Mouse (Mus musculus) bone marrow macrophage, adult 2 months (primary cell): ENCODE data around the gene Gm9887. TPM values are rescaled to one million over a fixed set of nuclear protein-coding genes. Genes with fewer than 3 reads are reported as not detected.
"Not testable (repeated sequence)": the region's sequence is repeated elsewhere in the genome, so short reads cannot be mapped to it uniquely, and the experiment has no call there.

Source experiments
- H3K27ac ChIP-seq: 2 replicates; pipeline ENCODE4 v1.5.1; 2012; ENCODE audit warnings: low read depth, low read length; ENCODE audit not compliant: insufficient read depth
- H3K4me1 ChIP-seq: 2 replicates; pipeline ENCODE4 v1.6.1; 2012; ENCODE audit warnings: low read length; ENCODE audit not compliant: control insufficient read depth, insufficient read depth
- H3K4me3 ChIP-seq: 2 replicates; pipeline ENCODE4 v1.5.1; 2012; ENCODE audit warnings: mild to moderate bottlenecking, low read length, moderate library complexity; ENCODE audit not compliant: insufficient read depth
- CTCF ChIP-seq: IDR thresholded peaks from 2 replicates; pipeline ENCODE4 v1.5.1; 2012; ENCODE audit warnings: low read depth, mild to moderate bottlenecking, low read length, moderate library complexity
- POLR2A ChIP-seq: IDR thresholded peaks from 2 replicates; pipeline ENCODE4 v1.6.1; 2012; ENCODE audit warnings: mild to moderate bottlenecking, low read depth, low read length, borderline replicate concordance
- polyA plus RNA-seq: library from polyadenylated mRNA; stranded (reverse); fragments of >200 nt; gene quantifications from 2 replicates; pipeline ENCODE4 v1.2.4, GENCODE M21; 2012; ENCODE audit not compliant: missing spikeins, insufficient read depth, insufficient read length

The Gm9887 gene
- polyA plus RNA-seq, 1 experiment, result not detected

DNA sequence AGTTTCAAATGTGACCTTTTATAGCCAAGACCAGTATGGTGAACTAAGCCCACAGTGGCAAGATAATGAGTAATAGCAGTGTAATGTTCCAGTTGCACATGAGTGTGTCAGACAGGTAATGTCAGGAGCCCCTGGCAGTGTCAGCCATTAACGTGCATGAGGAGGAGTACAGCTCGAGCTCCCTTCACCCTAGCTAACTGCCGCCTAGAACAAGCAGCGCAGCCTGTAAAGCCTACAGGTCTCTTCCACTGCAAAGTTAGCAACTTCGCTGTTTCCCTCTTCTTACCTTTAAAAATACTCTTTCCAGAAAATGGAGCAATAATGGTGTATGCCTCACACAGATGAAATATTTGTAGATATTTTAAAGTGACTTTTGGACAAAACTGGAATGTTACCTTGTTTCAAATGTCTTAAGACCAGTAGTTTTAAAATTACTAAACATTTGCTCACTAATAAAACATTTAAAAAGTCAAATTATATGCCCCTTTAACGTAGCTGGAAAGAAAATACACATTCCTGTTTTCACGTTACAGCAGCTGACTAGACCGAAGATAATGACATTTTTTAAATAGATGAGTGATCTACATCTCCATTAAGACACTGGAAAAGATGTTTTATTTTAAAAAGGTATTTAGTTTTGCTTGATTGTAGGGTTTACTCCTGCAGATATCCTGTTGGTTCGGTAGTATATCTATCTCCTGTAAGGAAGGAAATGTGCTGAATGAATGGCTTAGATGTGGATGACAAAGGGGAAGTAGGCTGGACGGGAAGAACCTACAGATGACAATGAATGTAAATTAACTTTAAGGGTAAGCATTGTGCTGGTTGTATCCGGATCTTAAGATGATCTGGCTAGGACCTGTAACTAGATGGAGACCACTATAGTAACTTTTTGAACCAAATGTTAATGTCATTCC lies 1.9 kb upstream of the Gm9887 start:
- peaks cover 15% of the 10 kb centered on the region for H3K4me1 ChIP-seq
- TF ChIP-seq CTCF (no peak), POLR2A (no peak)
- H3K4me3 ChIP-seq, result peak overlapping the region; percentile 90
- peak overlapping the region; percentile 89 for H3K27ac ChIP-seq

DNA sequence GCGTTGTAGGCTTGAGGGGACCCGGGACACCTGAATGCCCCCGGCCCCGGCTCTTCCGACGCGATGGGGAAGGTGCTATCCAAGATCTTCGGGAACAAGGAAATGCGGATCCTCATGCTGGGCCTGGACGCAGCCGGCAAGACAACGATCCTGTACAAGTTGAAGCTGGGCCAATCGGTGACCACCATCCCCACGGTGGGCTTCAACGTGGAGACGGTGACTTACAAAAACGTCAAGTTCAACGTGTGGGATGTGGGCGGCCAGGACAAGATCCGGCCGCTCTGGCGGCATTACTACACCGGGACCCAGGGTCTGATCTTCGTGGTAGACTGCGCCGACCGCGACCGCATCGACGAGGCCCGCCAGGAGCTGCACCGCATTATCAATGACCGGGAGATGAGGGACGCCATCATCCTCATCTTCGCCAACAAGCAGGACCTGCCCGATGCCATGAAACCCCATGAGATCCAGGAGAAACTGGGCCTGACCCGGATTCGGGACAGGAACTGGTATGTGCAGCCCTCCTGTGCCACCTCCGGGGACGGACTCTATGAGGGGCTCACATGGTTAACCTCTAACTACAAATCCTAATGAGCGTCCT lies 573 bp upstream of the Gm9887 start:
- H3K4me3 ChIP-seq, result peak overlapping the region; percentile 90
- H3K4me1 ChIP-seq, result peaks cover 8% of the 10 kb centered on the region
- TF ChIP-seq CTCF, result no peak
- TF ChIP-seq POLR2A, result no peak
- H3K27ac ChIP-seq, result peak overlapping the region; percentile 89

DNA sequence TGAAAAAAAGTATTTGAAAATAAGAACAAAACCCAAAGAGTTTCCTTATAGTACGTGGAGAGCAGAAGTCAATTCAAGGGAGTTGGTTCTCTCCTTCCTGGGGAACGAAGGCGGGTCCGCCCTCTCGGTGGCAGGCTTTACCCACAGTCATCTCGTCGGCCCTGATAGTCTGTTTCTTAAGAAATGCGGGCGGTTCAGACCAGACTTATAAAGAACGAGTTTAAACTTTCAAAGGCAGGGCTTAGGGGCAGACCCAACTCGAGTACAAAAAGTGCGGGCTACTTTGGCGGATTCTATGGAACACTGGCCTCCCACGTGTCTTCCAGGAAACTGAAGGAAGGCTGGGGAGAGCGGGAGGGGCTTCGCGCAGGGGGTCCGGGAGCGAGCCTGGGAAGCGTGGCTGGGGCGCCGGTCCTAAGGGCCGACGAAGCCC lies 821 bp downstream of the Gm9887 start:
- H3K4me3 ChIP-seq, result peak overlapping the region; percentile 81
- H3K4me1 ChIP-seq, result peaks cover 10% of the 10 kb centered on the region
- TF ChIP-seq CTCF (peak; percentile 23; the same call in 1 of the 2 replicates), POLR2A (no peak)
- peak overlapping the region; percentile 91 for H3K27ac ChIP-seq

DNA sequence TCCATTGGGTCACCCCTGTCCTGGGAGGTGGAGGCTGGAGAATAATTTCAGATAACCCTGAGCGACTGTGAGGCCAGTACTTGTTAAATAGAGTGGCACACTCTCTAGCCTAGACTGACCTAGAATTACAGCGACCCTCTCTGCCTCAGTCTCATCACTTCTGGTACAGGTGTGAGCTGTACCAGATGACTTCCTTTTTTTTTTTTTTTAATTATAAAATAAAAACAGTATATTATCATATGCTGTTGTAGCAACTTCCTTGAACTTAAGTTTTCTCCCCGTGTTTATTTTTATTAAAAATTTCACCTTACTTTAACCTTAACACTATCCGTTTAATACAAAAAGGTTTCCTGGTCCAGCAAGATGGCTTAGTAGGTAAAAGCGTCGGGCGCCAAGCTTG lies 1.3 kb downstream of the Gm9887 start:
- Histone ChIP-seq H3K4me3 (peak overlapping the region; percentile 81), H3K4me1 (peaks cover 9% of the 10 kb centered on the region), H3K27ac (peak overlapping the region; percentile 91)
- TF ChIP-seq CTCF (no peak), POLR2A (no peak)

DNA sequence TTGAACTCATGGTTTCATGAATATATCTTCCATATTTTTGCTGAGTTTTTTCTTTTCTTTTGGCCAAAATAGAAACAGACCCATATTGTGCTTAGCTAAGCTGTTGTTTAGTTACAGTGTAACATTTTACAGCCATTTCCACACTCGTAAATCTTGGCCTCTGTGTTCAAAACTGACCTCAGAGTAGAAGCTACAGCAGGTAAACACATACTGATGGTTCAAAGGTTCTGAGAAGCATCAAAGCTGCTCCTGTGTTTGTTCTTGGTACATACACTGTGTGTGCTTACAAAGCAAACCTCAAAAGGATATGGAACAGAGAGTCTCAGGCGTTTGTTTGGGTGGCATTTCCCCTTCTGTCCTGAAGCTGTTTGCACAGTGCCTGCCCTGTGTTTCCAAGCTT lies 4.7 kb downstream of the Gm9887 start:
- no peak for TF ChIP-seq CTCF
- TF ChIP-seq POLR2A, result no peak
- Histone ChIP-seq H3K4me1 (peaks cover 18% of the 10 kb centered on the region), H3K4me3 (no peak overlapping the region), H3K27ac (no peak overlapping the region)

DNA sequence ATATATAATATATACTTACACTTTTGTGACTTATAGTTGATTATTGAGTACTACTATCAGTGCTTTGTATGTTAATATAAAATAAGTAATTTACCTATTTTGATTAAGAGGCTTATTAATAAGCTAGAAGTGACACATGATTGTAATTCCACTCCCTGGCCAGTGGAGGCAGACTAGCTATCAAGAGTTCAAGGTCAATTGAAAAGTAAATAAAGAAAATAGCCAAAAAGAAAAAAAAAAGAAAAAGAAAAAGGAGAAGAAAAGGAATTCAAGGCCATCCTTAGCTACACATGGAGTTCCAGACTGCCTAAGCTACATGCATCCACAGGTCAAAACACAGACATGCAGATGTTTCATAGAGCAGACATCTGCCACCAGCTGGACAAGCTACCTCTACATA lies 5.8 kb downstream of the Gm9887 start:
- TF ChIP-seq POLR2A (no peak), CTCF (no peak)
- peaks cover 22% of the 10 kb centered on the region for H3K4me1 ChIP-seq
- no peak overlapping the region for H3K4me3 ChIP-seq
- H3K27ac ChIP-seq, result no peak overlapping the region

DNA sequence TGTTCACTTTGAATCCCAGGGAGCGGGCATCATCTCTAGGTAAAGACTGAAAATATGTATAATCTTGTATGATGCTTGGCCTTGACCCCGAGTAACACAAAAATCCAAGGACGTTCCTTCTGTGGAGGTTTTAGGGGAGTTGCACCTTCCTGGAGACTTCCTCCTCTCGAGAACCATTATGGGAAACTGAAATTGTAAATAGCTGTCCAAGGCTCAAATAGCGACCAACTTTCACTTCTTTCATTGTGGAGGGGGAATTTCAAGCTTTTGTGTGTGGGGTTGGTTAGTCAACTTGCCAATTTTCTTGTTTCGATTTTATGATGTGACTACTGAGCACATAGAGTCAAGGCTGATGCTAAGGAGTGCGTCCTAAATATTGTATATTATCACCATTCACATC lies 6.5 kb downstream of the Gm9887 start:
- TF ChIP-seq POLR2A (no peak), CTCF (no peak)
- Histone ChIP-seq H3K27ac (no peak overlapping the region), H3K4me3 (no peak overlapping the region), H3K4me1 (peaks cover 21% of the 10 kb centered on the region)

DNA sequence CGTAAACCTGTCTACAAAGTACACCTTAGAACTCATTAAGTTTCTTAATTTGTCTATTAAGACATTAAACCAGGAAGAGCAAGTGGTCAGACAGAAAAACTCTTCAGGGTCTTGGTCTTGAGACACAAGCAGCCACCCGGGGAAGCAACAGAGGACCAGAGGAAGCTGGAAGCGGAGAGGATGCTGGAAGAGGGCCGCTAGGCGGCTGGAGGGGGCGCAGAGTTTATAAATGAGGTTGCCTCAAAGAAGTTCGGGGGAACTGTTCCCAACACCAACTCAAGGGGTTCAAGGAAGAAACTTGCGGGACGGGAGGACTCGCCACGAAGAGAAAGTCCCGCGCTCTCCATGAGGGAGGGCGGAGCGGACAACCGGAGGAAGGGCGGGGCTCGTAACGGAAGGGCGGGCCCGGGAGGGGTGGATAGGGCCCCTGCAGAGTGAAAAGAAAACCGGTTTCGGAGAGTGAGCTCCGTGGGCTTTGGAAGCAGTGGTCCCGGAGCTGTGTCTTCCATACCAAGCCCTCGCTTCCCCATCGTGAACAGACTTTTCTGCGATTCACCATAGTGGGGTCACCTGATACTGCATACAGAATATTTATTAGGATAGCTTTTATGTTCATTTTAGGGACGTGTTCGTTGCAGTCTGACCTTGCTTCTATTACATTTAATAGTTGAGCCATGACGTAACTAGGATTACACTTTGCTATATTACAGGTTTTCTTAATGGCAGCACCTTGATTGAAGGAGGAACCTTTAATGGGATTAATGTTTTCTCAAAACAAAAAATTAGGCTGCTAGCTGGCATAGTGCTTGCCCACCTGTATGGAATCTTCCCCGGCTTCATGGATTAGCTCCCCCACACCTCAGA lies 8.1 kb downstream of the Gm9887 start:
- Histone ChIP-seq H3K4me3 (peak overlapping the region; percentile 75), H3K4me1 (peaks cover 19% of the 10 kb centered on the region), H3K27ac (peak overlapping the region; percentile 65)
- TF ChIP-seq POLR2A, result peak; percentile 28; the same call in 1 of the 2 replicates
- TF ChIP-seq CTCF, result no peak

DNA sequence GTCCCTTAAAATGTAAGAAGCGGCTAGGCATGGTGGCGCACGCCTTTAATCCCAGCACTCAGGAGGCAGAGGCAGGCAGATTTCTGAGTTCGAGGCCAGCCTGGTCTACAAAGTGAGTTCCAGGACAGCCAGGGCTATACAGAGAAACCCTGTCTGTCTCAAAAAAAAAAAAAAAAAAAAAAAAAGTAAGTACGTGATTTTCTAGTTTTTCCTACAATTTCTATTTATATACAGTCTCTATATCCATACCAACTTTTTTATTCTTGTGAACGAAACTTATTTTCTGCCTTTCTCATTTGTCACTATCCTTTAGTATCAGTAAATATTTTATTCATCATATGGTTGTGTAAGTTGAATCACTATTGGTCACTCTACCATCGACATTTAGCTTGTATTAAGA lies 9.1 kb downstream of the Gm9887 start:
- H3K27ac ChIP-seq, H3K4me3 ChIP-seq: not testable (repeated sequence)

More for the DNA sequence above, 9.1 kb downstream of the Gm9887 start:
- peaks cover 19% of the 10 kb centered on the region for H3K4me1 ChIP-seq
